Mouse (Mus musculus) liver, adult 2 months (tissue): ENCODE results near the gene Tsnax.

Source experiments
- CTCF ChIP-seq: fragments of 200-500 bp; IDR thresholded peaks from 2 replicates; pipeline ENCODE4 v1.5.1; 2011; ENCODE audit warnings: low read depth, low read length, control low read depth
- POLR2A ChIP-seq: fragments of 200-500 bp; IDR thresholded peaks from 2 replicates; pipeline ENCODE4 v1.6.1; 2011; ENCODE audit warnings: low read length, control low read depth; ENCODE audit not compliant: insufficient read depth; ENCODE audit errors: extremely low read depth

DNA sequence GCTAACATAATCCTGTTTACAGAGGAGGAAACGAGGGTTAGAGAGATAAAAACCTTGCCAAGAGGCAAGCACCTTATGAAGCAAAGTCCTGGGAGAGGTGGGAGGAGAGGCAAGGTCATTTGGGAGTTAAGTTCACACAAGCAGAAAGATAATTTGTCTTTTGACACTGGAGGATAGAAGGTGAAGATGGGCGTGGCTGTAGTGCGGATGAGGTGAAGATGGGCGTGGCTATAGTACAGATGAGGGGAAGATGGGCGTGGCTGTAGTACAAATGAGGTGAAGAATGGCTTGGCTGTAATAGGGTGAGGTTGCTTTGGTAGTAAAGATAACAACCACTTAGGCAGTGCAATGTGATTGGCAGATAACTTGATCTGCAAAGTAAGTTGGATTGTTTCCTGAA lies 18.5 kb downstream of the Tsnax start:
- no peak for TF ChIP-seq CTCF
- TF ChIP-seq POLR2A = no peak
